In genomic region chr13:9750320-9750719, GRCm38 (mm10) we compare ENCODE assay signal across 10 mouse cellular contexts. TPM values are rescaled to one million over a fixed set of nuclear protein-coding genes. Genes with fewer than 3 reads are reported as not detected.
DNase-seq lines count a peak whose midpoint lies in the region; ATAC-seq and TF ChIP-seq lines count a peak whose summit lies in the region.
"Had no signal": no experiment of that assay in that cellular context is flagged by ENCODE, and none has a peak within 500 bp of the region (broad histone marks: within the 10 kb centered on the region; RNA-seq: fewer than 3 reads in every experiment).

No protein-coding gene starts in this region.

- ATAC-seq in heart, embryonic 16.5 days (replicated peaks; ENCODE audit: extremely low read depth, insufficient read depth, low FRiP score): no peak
- ATAC-seq in midbrain, postnatal 0 days (ENCODE audit: low FRiP score): no peak
- no peak for ATAC-seq in midbrain, embryonic 11.5 days (ENCODE audit: low FRiP score)
- no peak for ATAC-seq in intestine, embryonic 15.5 days
- ATAC-seq: hindbrain, embryonic 16.5 days had no signal

- intact Hi-C loops in heart, adult 2 months (cut with DNase I): no loop called here

- no peak for TF ChIP-seq POLR2A in heart, adult 2 months (IDR thresholded peaks at IDR 0.05; ENCODE audit: insufficient read depth, low read depth, low read length)
- TF ChIP-seq POLR2A in myocyte (IDR thresholded peaks at IDR 0.05; ENCODE audit: insufficient read length, low read depth): no peak

- peak; percentile 29 for DNase-seq in adrenal gland, adult 2 months
- DNase-seq in adrenal gland, adult 8-10 months: no peak
- DNase-seq in heart, adult 2 months: no peak
- DNase-seq in midbrain, postnatal 0 days (ENCODE audit: low spot score): peak; percentile 43
- no peak for DNase-seq in midbrain, embryonic 11.5 days (ENCODE audit: low spot score, missing footprints)
- DNase-seq: lung, postnatal 10 days had no signal

- no peak for TF ChIP-seq CTCF in heart, adult 2 months (IDR thresholded peaks at IDR 0.05)
- no peak for TF ChIP-seq CTCF in midbrain, postnatal 0 days (IDR thresholded peaks at IDR 0.05)

- no peaks in the 10 kb centered on the region for H3K27me3 ChIP-seq in heart, embryonic 16.5 days (ENCODE audit: control insufficient read depth, insufficient read depth, low read length)
- no peaks in the 10 kb centered on the region for H3K27me3 ChIP-seq in heart, adult 2 months (ENCODE audit: control insufficient read depth, insufficient read depth, low read length)
- H3K27me3 ChIP-seq in midbrain, postnatal 0 days (ENCODE audit: insufficient read depth, low read length): no peaks in the 10 kb centered on the region
- H3K27me3 ChIP-seq in midbrain, embryonic 11.5 days (ENCODE audit: control insufficient read depth, insufficient read depth, low read length): no peaks in the 10 kb centered on the region
- H3K27me3 ChIP-seq in myocyte (ENCODE audit: control insufficient read depth, insufficient read depth, insufficient read length): no peaks in the 10 kb centered on the region
- H3K27me3 ChIP-seq in intestine, embryonic 15.5 days (replicated peaks): no peaks in the 10 kb centered on the region

- H3K36me3 ChIP-seq in heart, embryonic 16.5 days (ENCODE audit: control insufficient read depth, insufficient read depth): no peaks in the 10 kb centered on the region
- peaks cover 11% of the 10 kb centered on the region for H3K36me3 ChIP-seq in heart, adult 2 months (ENCODE audit: control insufficient read depth, insufficient read depth, low read length)
- H3K36me3 ChIP-seq in midbrain, postnatal 0 days (ENCODE audit: insufficient read depth, low read length): no peaks in the 10 kb centered on the region
- H3K36me3 ChIP-seq in midbrain, embryonic 11.5 days (ENCODE audit: control insufficient read depth, insufficient read depth, low read length): no peaks in the 10 kb centered on the region
- no peaks in the 10 kb centered on the region for H3K36me3 ChIP-seq in myocyte (ENCODE audit: control insufficient read depth, insufficient read depth)
- no peaks in the 10 kb centered on the region for H3K36me3 ChIP-seq in intestine, embryonic 15.5 days

- peaks cover 3% of the 10 kb centered on the region; the same call in 1 of the 2 replicates for H3K79me2 ChIP-seq in heart, adult 2 months (replicated peaks; ENCODE audit: control insufficient read depth, insufficient read depth, low read length)
- peaks cover 72% of the 10 kb centered on the region for H3K79me2 ChIP-seq in myocyte (ENCODE audit: control insufficient read depth, insufficient read depth)

- no peak overlapping the region for H3K4me3 ChIP-seq in heart, embryonic 16.5 days (ENCODE audit: low read length)
- no peak overlapping the region for H3K4me3 ChIP-seq in heart, adult 2 months
- H3K4me3 ChIP-seq in midbrain, postnatal 0 days (ENCODE audit: low read depth, low read length): no peak overlapping the region
- no peak overlapping the region for H3K4me3 ChIP-seq in midbrain, embryonic 11.5 days (ENCODE audit: low read depth, low read length)
- H3K4me3 ChIP-seq in myocyte: no peak overlapping the region
- H3K4me3 ChIP-seq in intestine, embryonic 15.5 days (replicated peaks): no peak overlapping the region

- no peak for TF ChIP-seq EP300 in heart, adult 2 months (IDR thresholded peaks at IDR 0.05; ENCODE audit: insufficient read depth, low read depth, low read length)

- no peak overlapping the region for H3K4me2 ChIP-seq in heart, embryonic 16.5 days (ENCODE audit: low read depth, low read length)
- H3K4me2 ChIP-seq in midbrain, postnatal 0 days (ENCODE audit: low read depth, low read length, poor library complexity, severe bottlenecking): no peak overlapping the region
- H3K4me2 ChIP-seq in midbrain, embryonic 11.5 days: no peak overlapping the region
- H3K4me2 ChIP-seq in myocyte (ENCODE audit: low read depth): peak overlapping the region; percentile 14
- H3K4me2 ChIP-seq in intestine, embryonic 15.5 days (replicated peaks): no peak overlapping the region

- H3K9ac ChIP-seq in heart, embryonic 16.5 days (ENCODE audit: low read length): no peak overlapping the region
- H3K9ac ChIP-seq in heart, adult 2 months (ENCODE audit: low read depth, low read length): no peak overlapping the region
- no peak overlapping the region for H3K9ac ChIP-seq in midbrain, postnatal 0 days (replicated peaks; ENCODE audit: low read length, poor library complexity, severe bottlenecking)
- H3K9ac ChIP-seq in midbrain, embryonic 11.5 days (ENCODE audit: low read length): no peak overlapping the region
- H3K9ac ChIP-seq in intestine, embryonic 15.5 days: no peak overlapping the region

- H3ac ChIP-seq in myocyte (ENCODE audit: control insufficient read depth, insufficient read length): no peak overlapping the region

- peak overlapping the region; percentile 23; the same call in 1 of the 2 replicates for H3K27ac ChIP-seq in heart, embryonic 16.5 days (ENCODE audit: low read length)
- H3K27ac ChIP-seq in heart, adult 2 months: no peak overlapping the region; the same call in 1 of the 2 replicates
- H3K27ac ChIP-seq in midbrain, postnatal 0 days (ENCODE audit: low read depth, low read length): no peak overlapping the region
- H3K27ac ChIP-seq in midbrain, embryonic 11.5 days (ENCODE audit: low read depth, low read length): no peak overlapping the region
- H3K27ac ChIP-seq in intestine, embryonic 15.5 days: no peak overlapping the region

- no peaks in the 10 kb centered on the region for H3K9me3 ChIP-seq in heart, embryonic 16.5 days (replicated peaks; ENCODE audit: control insufficient read depth, low read length)
- no peaks in the 10 kb centered on the region for H3K9me3 ChIP-seq in midbrain, postnatal 0 days (ENCODE audit: low read length)
- H3K9me3 ChIP-seq in midbrain, embryonic 11.5 days (ENCODE audit: control insufficient read depth, low read length): no peaks in the 10 kb centered on the region
- H3K9me3 ChIP-seq in intestine, embryonic 15.5 days: no peaks in the 10 kb centered on the region

- WGBS in heart, embryonic 16.5 days: 11% methylated on average over 1 of the region's 1 CpGs
- 7% methylated on average over 1 of the region's 1 CpGs for whole genome bisulfite sequencing in heart, adult 2 months
- WGBS in midbrain, postnatal 0 days: 30% methylated on average over 1 of the region's 1 CpGs
- WGBS in midbrain, embryonic 11.5 days: 71% methylated on average over 1 of the region's 1 CpGs
- 36% methylated on average over 1 of the region's 1 CpGs for WGBS in intestine, embryonic 15.5 days

- H3K4me1 ChIP-seq in heart, embryonic 16.5 days (ENCODE audit: control insufficient read depth, insufficient read depth, low read length): peaks cover 27% of the 10 kb centered on the region
- H3K4me1 ChIP-seq in heart, adult 2 months (ENCODE audit: control insufficient read depth, insufficient read depth, low read length): peaks cover 6% of the 10 kb centered on the region
- H3K4me1 ChIP-seq in midbrain, postnatal 0 days (ENCODE audit: insufficient read depth, low read length): no peaks in the 10 kb centered on the region
- peaks cover 7% of the 10 kb centered on the region for H3K4me1 ChIP-seq in midbrain, embryonic 11.5 days (ENCODE audit: control insufficient read depth, insufficient read depth, low read length)
- H3K4me1 ChIP-seq in intestine, embryonic 15.5 days (replicated peaks): peaks cover 16% of the 10 kb centered on the region

TF ChIP-seq in myocyte, 11 proteins besides CTCF, POLR2A, EP300 and RAD21:
- TF ChIP-seq TCF12 (IDR thresholded peaks at IDR 0.05; ENCODE audit: insufficient read depth, poor library complexity, severe bottlenecking) (no peak), TCF3 (IDR thresholded peaks at IDR 0.05; ENCODE audit: insufficient read length, low read depth) (no peak), POLR2AphosphoS2 (IDR thresholded peaks at IDR 0.05; ENCODE audit: insufficient read length, low read depth) (no peak), MYOD1 (IDR thresholded peaks at IDR 0.05; ENCODE audit: control insufficient read depth in 1 of 3, insufficient read length in 2 of 3, low read depth in 2 of 3) (no peak), SRF (IDR thresholded peaks at IDR 0.05; ENCODE audit: control insufficient read depth, insufficient read length, low read depth) (no peak), REST (IDR thresholded peaks at IDR 0.05; ENCODE audit: insufficient read depth, insufficient read length) (no peak), MAX (IDR thresholded peaks at IDR 0.05; ENCODE audit: low read depth) (no peak)

RNA-seq across cellular contexts. Expression of gene Zmynd11, which starts 14.8 kb away (rescaled TPM):
- total RNA-seq in adrenal gland, adult 2 months (2021): 100 to 1,000 TPM; 132 to 155 TPM
- 31.4 and 35.9 TPM in 2 replicates for polyA plus RNA-seq in adrenal gland, adult 2 months (2012; rRNA removed)
- total RNA-seq in adrenal gland, adult 8-10 months (2022): 100 to 1,000 TPM; 135 to 205 (median 162) TPM
- 116 and 117 TPM in 2 replicates for polyA plus RNA-seq in heart, embryonic 16.5 days (2015; fragmentation: Nextera tagmentation; extraction: Ambion mirVana)
- total RNA-seq in heart, adult 2 months (2021): 100 to 1,000 TPM; 115 to 129 TPM
- polyA plus RNA-seq in heart, adult 2 months (2012; rRNA removed): 48.0 and 83.6 TPM in 2 replicates
- total RNA-seq in midbrain, postnatal 0 days (2014; rRNA removed): 163 and 222 TPM in 2 replicates
- 138 and 157 TPM in 2 replicates for polyA plus RNA-seq in midbrain, postnatal 0 days (2015; fragmentation: Nextera tagmentation; extraction: Ambion mirVana)
- 153 TPM in 2 replicates for polyA plus RNA-seq in midbrain, embryonic 11.5 days (2014; fragmentation: Nextera tagmentation; extraction: Ambion mirVana)
- polyA plus RNA-seq in myocyte (2012; fragmentation: generic; extraction: Trizol): 39.1 TPM
- 78.1 and 87.9 TPM in 2 replicates for polyA plus RNA-seq in intestine, embryonic 15.5 days (2015; fragmentation: Nextera tagmentation; extraction: Ambion mirVana)

Comparison
In these comparisons a context has a peak if more than half of its experiments do, and no peak if none do; other contexts are left out.
1. DNase-seq: peak in adrenal gland, adult 2 months (single experiment) and midbrain, postnatal 0 days (single experiment); none in adrenal gland, adult 8-10 months (single experiment), heart, adult 2 months (0 of 2) and midbrain, embryonic 11.5 days (single experiment).